ENCODE assay signal across 26 mouse cellular contexts in the genomic region with DNA sequence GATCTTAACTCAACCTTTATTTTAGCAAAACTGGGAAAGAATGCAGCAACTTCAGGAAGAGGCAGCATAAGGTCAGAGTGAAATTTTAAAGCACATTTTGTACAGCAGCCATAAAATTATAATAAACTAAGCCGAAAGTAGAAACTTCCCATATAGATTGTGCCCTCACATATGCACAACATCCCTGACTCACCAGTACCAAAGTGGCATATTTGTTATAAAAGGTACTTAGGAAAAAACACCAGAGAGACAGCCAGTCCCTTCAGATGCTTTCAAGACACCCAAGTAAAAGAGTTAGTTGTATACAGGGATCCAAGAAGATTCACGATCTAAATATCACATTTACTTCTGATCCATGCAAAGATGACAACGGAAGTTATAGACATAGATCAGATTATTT.
"Had no signal": no experiment of that assay in that cellular context is flagged by ENCODE, and none has a peak within 500 bp of the region (broad histone marks: within the 10 kb centered on the region; RNA-seq: fewer than 3 reads in every experiment).

No protein-coding gene starts in this region.

- DNase-seq: left cerebral cortex, postnatal 4 days; liver; liver, embryonic 13.5 days; liver, postnatal 0 days; lung, adult 18-20 months; lung, adult 2 months; lung, postnatal 14 days; midbrain, embryonic 14.5 days had no signal

- H3K4me3 ChIP-seq: limb, embryonic 10.5 days; limb, embryonic 12.5 days; limb, embryonic 13.5 days; limb, embryonic 15.5 days; liver, embryonic 12.5 days; liver, embryonic 13.5 days; liver, embryonic 15.5 days; lung, embryonic 15.5 days; megakaryocyte, embryonic 14.5 days; midbrain, embryonic 10.5 days; midbrain, embryonic 12.5 days; midbrain, embryonic 13.5 days; midbrain, embryonic 15.5 days; myocyte; neural tube, embryonic 12.5 days had no signal

- H3K27ac ChIP-seq: limb, embryonic 10.5 days; limb, embryonic 12.5 days; limb, embryonic 13.5 days; limb, embryonic 15.5 days; liver, embryonic 12.5 days; liver, embryonic 13.5 days; liver, embryonic 14.5 days; liver, embryonic 15.5 days; lung, embryonic 15.5 days; macrophage; midbrain, embryonic 10.5 days; midbrain, embryonic 12.5 days; midbrain, embryonic 13.5 days; midbrain, embryonic 15.5 days; neural tube, embryonic 12.5 days had no signal

- ATAC-seq: liver, embryonic 12.5 days; liver, postnatal 0 days; lung, postnatal 0 days; midbrain, embryonic 13.5 days; midbrain, embryonic 15.5 days; midbrain, embryonic 16.5 days had no signal
